Mouse (Mus musculus): Measurements from ENCODE around the gene Pdzk1. TPM values are rescaled to one million over a fixed set of nuclear protein-coding genes. Genes with fewer than 3 reads are reported as not detected.

Pdzk1 gene
- total RNA-seq, 4 experiments from 2014 or later: not detected

GRCm38 (mm10) chr3:96836414-96836813 lies 7.3 kb downstream of the Pdzk1 start:
- no peak for DNase-seq (ENCODE audit: low spot score)

- DNase-seq (ENCODE audit: low spot score): no peak
Observed at GRCm38 (mm10) chr3:96838996-96839645, 10.0 kb downstream of the Pdzk1 start.

- DNase-seq (ENCODE audit: low spot score): no peak
Observed at GRCm38 (mm10) chr3:96845191-96845590, 16.1 kb downstream of the Pdzk1 start.

GRCm38 (mm10) chr3:96845806-96846205 lies 16.7 kb downstream of the Pdzk1 start:
- DNase-seq (ENCODE audit: low spot score): no peak

GRCm38 (mm10) chr3:96846985-96847384 lies 17.9 kb downstream of the Pdzk1 start:
- no peak for DNase-seq (ENCODE audit: low spot score)

GRCm38 (mm10) chr3:96847661-96848060 lies 18.6 kb downstream of the Pdzk1 start:
- no peak for DNase-seq (ENCODE audit: low spot score)

GRCm38 (mm10) chr3:96848470-96848869 lies 19.4 kb downstream of the Pdzk1 start:
- DNase-seq (ENCODE audit: low spot score): no peak

GRCm38 (mm10) chr3:96849168-96849727 lies 20.2 kb downstream of the Pdzk1 start:
- no peak for DNase-seq (ENCODE audit: low spot score)

GRCm38 (mm10) chr3:96852561-96852960 lies 23.5 kb downstream of the Pdzk1 start:
- no peak for DNase-seq (ENCODE audit: low spot score)

GRCm38 (mm10) chr3:96854376-96854775 lies 25.3 kb downstream of the Pdzk1 start:
- DNase-seq (ENCODE audit: low spot score): no peak

GRCm38 (mm10) chr3:96855833-96856232 lies 26.7 kb downstream of the Pdzk1 start:
- DNase-seq (ENCODE audit: low spot score): no peak

- no peak for DNase-seq (ENCODE audit: low spot score)
Observed at GRCm38 (mm10) chr3:96860498-96860897, 31.4 kb downstream of the Pdzk1 start.

GRCm38 (mm10) chr3:96867863-96868262 lies 38.8 kb downstream of the Pdzk1 start:
- no peak for DNase-seq (ENCODE audit: low spot score)

GRCm38 (mm10) chr3:96868566-96868965 lies 39.5 kb downstream of the Pdzk1 start:
- no peak for DNase-seq (ENCODE audit: low spot score)

- no peak for DNase-seq (ENCODE audit: low spot score)
Observed at GRCm38 (mm10) chr3:96869091-96869490, 40.0 kb downstream of the Pdzk1 start.

GRCm38 (mm10) chr3:96870270-96870669 lies 41.2 kb downstream of the Pdzk1 start:
- no peak for DNase-seq (ENCODE audit: low spot score)

- DNase-seq (ENCODE audit: low spot score): no peak
Observed at GRCm38 (mm10) chr3:96871070-96871469, 42.0 kb downstream of the Pdzk1 start.

- no peak for DNase-seq (ENCODE audit: low spot score)
Observed at GRCm38 (mm10) chr3:96872501-96872900, 43.4 kb downstream of the Pdzk1 start.

GRCm38 (mm10) chr3:96874808-96875571 lies 45.9 kb downstream of the Pdzk1 start:
- DNase-seq (ENCODE audit: low spot score): no peak

GRCm38 (mm10) chr3:96879536-96879935 lies 50.5 kb downstream of the Pdzk1 start:
- DNase-seq (ENCODE audit: low spot score): no peak

- DNase-seq (ENCODE audit: low spot score): no peak
Observed at GRCm38 (mm10) chr3:96880385-96880784, 51.3 kb downstream of the Pdzk1 start.

- no peak for DNase-seq (ENCODE audit: low spot score)
Observed at GRCm38 (mm10) chr3:96881557-96881956, 52.5 kb downstream of the Pdzk1 start.
